Mouse (Mus musculus) adrenal gland, postnatal 25 days (tissue): ENCODE data around the gene Nfib. TPM values are rescaled to one million over a fixed set of nuclear protein-coding genes. Genes with fewer than 3 reads are reported as not detected.
A peak's percentile ranks its signal among the peaks of the same experiment; 100 is the strongest.

Experiments
- DNase-seq: peaks from one replicate; pipeline ENCODE4 v3.0.0; 2021; ENCODE audit warnings: mixed read lengths
- total RNA-seq: library from RNA; stranded (reverse); gene quantifications from 2 replicates; pipeline ENCODE4 v1.2.3, GENCODE M21; 2021

Gene Nfib
- total RNA-seq, 1 experiment from 2014 or later = 134 TPM

GRCm38 (mm10) chr4:82540466-82540990, 165.0 kb downstream of the Nfib start:
- DNase-seq = no peak

DNA sequence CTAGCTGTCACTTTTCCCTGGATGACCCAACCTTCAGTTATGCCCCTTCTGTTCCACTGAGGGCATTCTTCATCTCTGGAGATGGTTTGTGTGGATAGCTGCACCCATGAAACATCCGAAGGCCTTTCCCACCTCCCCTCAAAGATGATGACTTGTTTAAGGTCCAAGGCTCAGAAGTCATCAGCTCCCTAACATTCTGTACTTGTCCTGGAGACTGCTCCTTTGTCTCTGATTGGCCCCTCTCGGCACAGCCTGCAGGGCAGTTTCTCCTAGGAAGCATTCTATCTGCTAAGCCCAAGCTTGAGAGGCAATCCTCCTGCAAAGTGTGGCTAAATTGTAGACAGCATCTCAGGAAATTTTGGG, 165.5 kb downstream of the Nfib start:
- DNase-seq = no peak

- no peak for DNase-seq
Observed at GRCm38 (mm10) chr4:82539406-82540047, 166.0 kb downstream of the Nfib start.

GRCm38 (mm10) chr4:82538815-82539214, 166.7 kb downstream of the Nfib start:
- no peak for DNase-seq

DNA sequence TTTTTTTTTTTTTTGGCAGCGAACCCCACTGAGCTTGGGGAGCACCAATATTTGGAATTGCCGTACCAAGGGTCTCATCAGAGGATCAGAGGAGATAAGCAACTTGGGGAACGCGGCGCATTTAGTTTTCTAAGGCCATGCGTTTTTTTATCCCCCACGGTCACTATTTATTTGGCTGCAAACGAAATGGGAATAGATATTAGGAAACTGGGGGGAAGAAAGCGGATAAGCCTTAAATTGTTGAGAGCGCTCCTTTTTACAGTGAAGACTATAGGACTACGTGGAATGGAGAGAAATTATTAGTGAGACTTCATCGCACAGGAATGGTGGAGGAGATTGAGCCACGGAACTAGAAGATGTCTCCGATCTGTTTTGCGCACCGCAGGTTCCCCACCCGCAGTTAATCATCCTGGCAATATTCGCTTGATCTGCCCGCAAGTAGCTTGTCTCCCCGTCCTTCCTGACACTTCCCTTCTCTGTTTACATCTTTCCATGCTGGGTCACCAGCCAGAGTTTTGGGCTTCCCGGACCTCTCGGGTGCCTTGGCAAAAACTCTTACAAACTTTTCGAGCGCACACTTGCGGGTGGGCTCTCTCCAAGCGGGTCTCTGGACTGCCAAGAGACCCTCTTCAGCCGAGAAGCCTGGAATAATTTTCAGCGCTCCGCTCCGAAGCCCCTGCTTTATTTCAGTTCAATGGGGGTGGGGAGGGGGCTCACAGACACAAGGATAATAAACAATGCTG, 167.3 kb downstream of the Nfib start:
- DNase-seq = no peak

DNA sequence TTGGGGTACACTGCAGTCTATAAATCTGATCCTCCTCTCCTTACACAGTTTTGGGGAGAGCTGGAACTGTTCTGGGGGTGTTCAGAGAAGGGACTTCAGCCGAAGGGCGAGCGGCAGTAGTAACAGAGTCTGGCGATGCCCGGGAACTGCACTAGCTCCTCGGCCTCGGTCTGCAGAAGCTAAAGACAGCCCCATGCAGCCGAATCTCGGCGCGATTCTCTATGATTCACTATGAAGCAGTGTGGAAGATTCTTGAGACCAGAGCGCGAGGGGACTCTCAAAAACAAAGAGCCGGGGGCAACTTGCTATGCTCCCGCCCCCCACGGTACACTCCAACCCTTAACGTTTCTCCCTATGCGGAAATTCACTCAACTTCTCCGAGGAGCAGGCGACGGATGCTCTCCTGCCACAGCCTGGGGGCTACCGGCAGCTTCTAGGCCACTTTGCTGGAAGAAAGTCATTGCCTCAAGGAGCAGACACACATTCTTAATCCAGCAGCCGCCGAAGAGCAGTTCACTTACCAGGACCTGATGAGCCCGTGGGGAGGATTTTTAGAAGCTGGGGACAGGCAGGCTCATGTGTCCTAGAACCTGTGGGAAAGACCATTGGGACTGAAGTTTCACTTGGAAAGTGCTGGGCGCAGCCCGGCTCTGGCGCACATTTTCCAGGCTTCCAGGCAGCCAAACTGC, 168.1 kb downstream of the Nfib start:
- DNase-seq = peak; percentile 36

- peak; percentile 35 for DNase-seq
Observed at GRCm38 (mm10) chr4:82536435-82537278, 168.9 kb downstream of the Nfib start.

DNA sequence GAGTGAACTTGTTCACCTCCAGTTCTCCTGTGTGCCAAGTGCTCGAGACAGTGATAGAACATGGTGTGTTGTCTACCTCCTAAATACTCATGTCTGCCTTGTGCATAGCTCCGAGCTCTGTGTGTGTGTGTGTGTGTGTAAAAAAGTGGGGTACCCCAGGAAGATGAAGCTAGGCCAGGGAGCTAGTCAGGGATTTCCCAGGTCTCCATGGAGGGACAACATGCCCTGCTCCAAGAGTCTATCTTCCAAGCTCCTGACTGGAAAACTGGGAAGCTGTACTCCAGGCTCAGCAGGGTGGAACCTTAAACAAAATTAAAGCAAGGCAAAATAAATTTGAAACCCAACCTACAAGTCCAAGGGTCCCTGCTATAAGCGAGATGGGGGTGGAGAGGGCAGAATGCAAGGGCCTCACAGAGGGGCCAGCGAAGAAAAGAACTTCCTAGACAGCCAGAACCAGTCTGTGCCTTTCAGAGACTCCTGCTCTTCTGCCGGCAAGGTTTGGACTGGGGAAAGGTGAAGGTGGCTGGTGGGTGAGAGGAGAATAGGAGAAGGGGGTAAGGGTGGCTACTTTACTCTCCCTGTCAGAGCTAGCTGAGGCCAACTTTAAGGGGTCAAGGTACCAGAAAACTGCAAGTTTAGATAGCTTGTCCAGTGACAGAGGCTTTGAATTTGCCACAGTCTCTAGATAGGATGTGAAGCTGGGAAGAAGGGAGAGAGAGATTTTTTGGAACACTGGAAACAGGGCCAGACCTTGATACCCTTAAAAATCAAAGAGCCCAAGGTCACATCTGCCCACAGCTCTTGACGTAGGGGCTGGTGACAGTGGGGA, 169.7 kb downstream of the Nfib start:
- DNase-seq = no peak

GRCm38 (mm10) chr4:82533231-82533630, 172.3 kb downstream of the Nfib start:
- no peak for DNase-seq

- no peak for DNase-seq
Observed at GRCm38 (mm10) chr4:82532443-82533191, 172.9 kb downstream of the Nfib start.

GRCm38 (mm10) chr4:82531977-82532376, 173.6 kb downstream of the Nfib start:
- no peak for DNase-seq

DNA sequence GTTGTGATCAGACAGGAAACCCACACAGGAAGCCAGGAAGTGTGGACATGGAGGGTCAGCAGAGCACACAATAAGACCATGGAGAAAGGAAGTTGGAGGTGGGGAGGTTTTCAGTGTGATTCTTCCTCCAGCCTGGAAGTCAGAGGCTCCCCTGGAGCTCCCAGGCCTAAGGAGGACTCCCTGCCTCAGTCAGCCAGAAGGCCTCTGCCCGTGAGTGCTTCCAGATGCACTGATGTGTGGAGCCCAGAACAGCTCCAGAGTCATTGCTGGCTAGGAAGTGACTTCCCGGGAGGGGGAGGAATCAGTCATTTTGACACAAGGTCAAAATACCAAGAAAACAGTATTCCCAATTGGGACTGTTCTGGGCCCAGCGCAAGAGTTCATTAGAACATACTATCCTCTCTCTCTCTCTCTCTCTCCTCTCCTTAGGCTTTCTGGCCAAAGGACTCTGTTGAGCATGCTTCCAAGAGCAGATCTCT, 174.6 kb downstream of the Nfib start:
- no peak for DNase-seq

DNA sequence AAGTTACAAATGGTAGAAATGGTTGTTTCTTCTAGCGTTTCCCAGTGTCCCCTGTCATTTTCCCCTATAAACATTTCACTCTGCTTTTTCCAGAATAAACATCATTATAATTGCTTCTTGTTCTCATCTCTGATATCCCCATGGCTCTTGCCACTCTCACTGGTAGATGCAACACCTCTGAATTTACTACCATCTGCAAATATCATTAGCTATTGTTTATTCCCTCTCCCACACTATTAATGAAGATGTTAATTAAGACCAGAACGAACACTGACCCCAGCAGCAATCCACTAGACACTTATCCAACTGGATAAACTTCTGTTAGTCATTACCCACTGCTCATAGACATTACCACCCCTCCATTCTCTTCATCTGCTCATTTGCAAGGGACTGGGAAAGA, 176.6 kb downstream of the Nfib start:
- no peak for DNase-seq

- no peak for DNase-seq
Observed at GRCm38 (mm10) chr4:82519935-82520334, 185.6 kb downstream of the Nfib start.

- no peak for DNase-seq
Observed at GRCm38 (mm10) chr4:82518132-82518531, 187.4 kb downstream of the Nfib start.

GRCm38 (mm10) chr4:82517311-82517710, 188.2 kb downstream of the Nfib start:
- DNase-seq = no peak

GRCm38 (mm10) chr4:82516211-82516795, 189.2 kb downstream of the Nfib start:
- no peak for DNase-seq

DNA sequence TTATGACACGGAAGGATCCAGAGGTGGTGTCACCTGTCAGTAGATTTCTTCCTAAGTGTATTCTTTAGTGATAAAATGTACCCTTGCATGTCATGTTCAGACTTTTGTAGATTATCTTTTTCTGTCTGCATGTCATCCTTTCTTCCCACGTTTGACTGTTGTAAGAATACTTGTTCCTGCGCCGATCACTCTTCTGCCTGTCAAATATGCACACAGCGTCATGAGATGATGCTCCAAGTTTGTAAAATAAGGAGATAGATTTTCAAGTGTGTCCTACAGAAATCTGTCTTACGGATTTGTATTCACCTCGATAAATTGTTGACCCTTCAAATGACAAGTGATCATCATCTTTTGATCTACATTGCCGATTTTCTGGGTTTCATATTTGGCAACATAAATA, 190.6 kb downstream of the Nfib start:
- DNase-seq = no peak

DNA sequence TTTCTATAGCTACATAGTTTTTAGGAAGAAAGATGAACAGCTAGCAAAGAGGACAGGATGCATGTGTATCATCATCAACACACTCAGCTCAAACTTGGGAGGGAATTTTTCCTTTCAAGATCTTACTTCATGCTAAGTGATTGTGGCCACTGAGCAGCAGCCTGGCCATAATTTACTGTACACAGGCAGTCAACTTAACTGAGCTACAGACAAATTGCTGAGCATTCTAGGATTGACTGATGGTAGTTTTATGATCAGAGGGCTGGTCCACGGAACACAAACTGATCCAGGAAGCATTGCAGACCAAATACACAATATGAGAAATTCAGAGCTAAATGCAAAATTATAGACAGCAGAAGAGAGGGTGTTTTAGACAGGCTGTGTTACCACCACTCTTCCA, 191.2 kb downstream of the Nfib start:
- no peak for DNase-seq

GRCm38 (mm10) chr4:82513426-82513750, 192.2 kb downstream of the Nfib start:
- DNase-seq = no peak
